Mouse (Mus musculus) lung, embryonic 16.5 days (tissue): Measurements from ENCODE around the gene Dqx1. TPM values are rescaled to one million over a fixed set of nuclear protein-coding genes. Genes with fewer than 3 reads are reported as not detected.

Source experiments
- ATAC-seq: fragments of 200-750 bp; cut with Nextera tagmentation; 2 replicates; pipeline ENCODE4 v1.8.0; 2017; ENCODE audit warnings: low read depth, mild to moderate bottlenecking, moderate library complexity
- H3K27ac ChIP-seq: fragments of 300-500 bp; sonication (generic); 2 replicates; pipeline ENCODE4 v1.5.1; 2014; ENCODE audit warnings: mild to moderate bottlenecking, control low read depth, low read length
- H3K27me3 ChIP-seq: fragments of 300-500 bp; sonication (generic); 2 replicates; pipeline ENCODE4 v1.6.1; 2014; ENCODE audit warnings: low read depth, low read length, mixed read lengths; ENCODE audit not compliant: control insufficient read depth, insufficient read depth
- H3K36me3 ChIP-seq: fragments of 300-500 bp; sonication (generic); 2 replicates; pipeline ENCODE4 v1.6.1; 2014; ENCODE audit warnings: low read length; ENCODE audit not compliant: control insufficient read depth, insufficient read depth
- H3K4me1 ChIP-seq: fragments of 300-500 bp; sonication (generic); replicated peaks from 2 replicates; pipeline ENCODE4 v1.6.1; 2014; ENCODE audit warnings: low read length, mixed read lengths; ENCODE audit not compliant: control insufficient read depth, insufficient read depth
- H3K4me2 ChIP-seq: fragments of 300-500 bp; sonication (generic); 2 replicates; pipeline ENCODE4 v1.6.1; 2014; ENCODE audit warnings: low read depth, low read length, control low read depth
- H3K4me3 ChIP-seq: fragments of 300-500 bp; sonication (generic); 2 replicates; pipeline ENCODE4 v1.5.1; 2014; ENCODE audit warnings: mild to moderate bottlenecking, low read length, control low read depth
- H3K9ac ChIP-seq: fragments of 300-500 bp; sonication (generic); 2 replicates; pipeline ENCODE4 v1.6.1; 2014; ENCODE audit warnings: low read length, control low read depth
- H3K9me3 ChIP-seq: fragments of 300-500 bp; sonication (generic); 2 replicates; pipeline ENCODE4 v1.6.1; 2016; ENCODE audit warnings: low read length; ENCODE audit not compliant: control insufficient read depth
- WGBS: fragments of 180-500 bp; shearing (Covaris S2); extraction: QIAGEN DNeasy Blood & Tissue Kit; methylation state at CpG from one replicate; pipeline ENCODE4 v1.1.7; 2014; 5-methylcytosine and 5-hydroxymethylcytosine counted together
- polyA plus RNA-seq: library from polyadenylated mRNA; unstranded; fragments of >200 nt; fragmentation: Nextera tagmentation; extraction: Ambion mirVana; gene quantifications from 2 replicates; pipeline ENCODE4 v1.2.1, GENCODE M21; 2015

Gene Dqx1
- polyA plus RNA-seq, 1 experiment from 2014 or later: 2.0 TPM

GRCm38 (mm10) chr6:83066441-83066840 is 8.8 kb downstream of the Dqx1 start:
- ATAC-seq: no peak
- WGBS: 26% methylated on average over 6 of the region's 6 CpGs

GRCm38 (mm10) chr6:83068221-83068620 is 10.6 kb downstream of the Dqx1 start:
- H3K4me1 ChIP-seq: peaks cover 2% of the 10 kb centered on the region; the same call in 1 of the 2 replicates
- peak overlapping the region; percentile 29 for H3K4me3 ChIP-seq
- no peaks in the 10 kb centered on the region for H3K36me3 ChIP-seq
- 6% methylated on average over 8 of the region's 8 CpGs for WGBS
- no peak overlapping the region for H3K9ac ChIP-seq
- H3K9me3 ChIP-seq: no peaks in the 10 kb centered on the region
- ATAC-seq: no peak
- no peak overlapping the region for H3K27ac ChIP-seq
- peaks cover 96% of the 10 kb centered on the region for H3K27me3 ChIP-seq
- peak overlapping the region; percentile 45; the same call in 1 of the 2 replicates for H3K4me2 ChIP-seq

More at GRCm38 (mm10) chr6:83066441-83066840, 8.8 kb downstream of the Dqx1 start:
- no peak overlapping the region for H3K4me3 ChIP-seq
- H3K27ac ChIP-seq: no peak overlapping the region
- H3K27me3 ChIP-seq: peaks cover 97% of the 10 kb centered on the region
- no peaks in the 10 kb centered on the region for H3K9me3 ChIP-seq
- no peak overlapping the region for H3K4me2 ChIP-seq
- no peak overlapping the region for H3K9ac ChIP-seq
- no peaks in the 10 kb centered on the region for H3K36me3 ChIP-seq
- H3K4me1 ChIP-seq: peaks cover 2% of the 10 kb centered on the region; the same call in 1 of the 2 replicates

- no peak for ATAC-seq
- Histone ChIP-seq H3K4me1 (peaks cover 2% of the 10 kb centered on the region; the same call in 1 of the 2 replicates), H3K36me3 (no peaks in the 10 kb centered on the region), H3K9me3 (no peaks in the 10 kb centered on the region), H3K27ac (no peak overlapping the region), H3K4me3 (peak overlapping the region; percentile 29), H3K27me3 (peaks cover 95% of the 10 kb centered on the region), H3K9ac (no peak overlapping the region), H3K4me2 (peak overlapping the region; percentile 45)
- 1% methylated on average over 79 of the region's 81 CpGs for WGBS
Observed at GRCm38 (mm10) chr6:83068706-83069487, 11.3 kb downstream of the Dqx1 start.

- Histone ChIP-seq H3K9ac (no peak overlapping the region), H3K36me3 (no peaks in the 10 kb centered on the region), H3K4me1 (peaks cover 2% of the 10 kb centered on the region; the same call in 1 of the 2 replicates), H3K9me3 (no peaks in the 10 kb centered on the region), H3K27me3 (peaks cover 95% of the 10 kb centered on the region), H3K4me2 (0 out of 2 replicates have a peak overlapping the region, but pooled peaks have one; percentile 7), H3K27ac (no peak overlapping the region), H3K4me3 (peak overlapping the region; percentile 2)
- 2% methylated on average over 59 of the region's 69 CpGs for WGBS
- ATAC-seq: peak; percentile 29; the same call in 1 of the 2 replicates
Observed at GRCm38 (mm10) chr6:83069488-83070246, 12.0 kb downstream of the Dqx1 start.

GRCm38 (mm10) chr6:83070247-83070310 is 12.4 kb downstream of the Dqx1 start, which contains the start of gene Tlx2:
Tlx2 (minus strand) TSS chr6:83070293.
- Histone ChIP-seq H3K9me3 (no peaks in the 10 kb centered on the region), H3K27me3 (peaks cover 95% of the 10 kb centered on the region), H3K4me3 (peak within 1 kb of the TSS; percentile 29), H3K27ac (no peak within 1 kb of the TSS), H3K36me3 (no peaks in the 10 kb centered on the region), H3K9ac (no peak within 1 kb of the TSS), H3K4me1 (peaks cover 2% of the 10 kb centered on the region; the same call in 1 of the 2 replicates), H3K4me2 (0 out of 2 replicates have a peak within 1 kb of the TSS, but pooled peaks have one; percentile 7)
- no peak for ATAC-seq
- 2% methylated on average over 8 of the region's 10 CpGs for WGBS

- H3K9me3 ChIP-seq: no peaks in the 10 kb centered on the region
- H3K27me3 ChIP-seq: peaks cover 94% of the 10 kb centered on the region
- ATAC-seq: no peak
- no peak overlapping the region for H3K9ac ChIP-seq
- WGBS: under 1% methylated on average over 52 of the region's 58 CpGs
- H3K4me2 ChIP-seq: 0 out of 2 replicates have a peak overlapping the region, but pooled peaks have one; percentile 7
- H3K4me3 ChIP-seq: peak overlapping the region; percentile 5
- H3K36me3 ChIP-seq: no peaks in the 10 kb centered on the region
- no peak overlapping the region for H3K27ac ChIP-seq
- H3K4me1 ChIP-seq: peaks cover 2% of the 10 kb centered on the region; the same call in 1 of the 2 replicates
Observed at GRCm38 (mm10) chr6:83070311-83071219, 12.9 kb downstream of the Dqx1 start.

- H3K27me3 ChIP-seq: peaks cover 89% of the 10 kb centered on the region
- ATAC-seq: 0 out of 2 replicates have a peak, but pooled peaks have one; percentile 13
- under 1% methylated on average over 19 of the region's 24 CpGs for WGBS
- no peaks in the 10 kb centered on the region for H3K36me3 ChIP-seq
- H3K27ac ChIP-seq: no peak overlapping the region
- H3K4me3 ChIP-seq: peak overlapping the region; percentile 5
- H3K9me3 ChIP-seq: no peaks in the 10 kb centered on the region
- no peak overlapping the region for H3K9ac ChIP-seq
- peaks cover 2% of the 10 kb centered on the region; the same call in 1 of the 2 replicates for H3K4me1 ChIP-seq
- no peak overlapping the region for H3K4me2 ChIP-seq
Observed at GRCm38 (mm10) chr6:83071220-83071619, 13.6 kb downstream of the Dqx1 start.

GRCm38 (mm10) chr6:83074979-83075378 is 17.3 kb downstream of the Dqx1 start:
- peaks cover 10% of the 10 kb centered on the region for H3K4me1 ChIP-seq
- no peak for ATAC-seq
- H3K36me3 ChIP-seq: no peaks in the 10 kb centered on the region
- no peak overlapping the region for H3K9ac ChIP-seq
- WGBS: 6% methylated on average over 2 of the region's 2 CpGs
- H3K27me3 ChIP-seq: peaks cover 59% of the 10 kb centered on the region
- H3K4me3 ChIP-seq: no peak overlapping the region
- no peaks in the 10 kb centered on the region for H3K9me3 ChIP-seq
- no peak overlapping the region for H3K27ac ChIP-seq
- H3K4me2 ChIP-seq: no peak overlapping the region
